Mouse (Mus musculus): ENCODE data around the gene Kcnn1.

DNA sequence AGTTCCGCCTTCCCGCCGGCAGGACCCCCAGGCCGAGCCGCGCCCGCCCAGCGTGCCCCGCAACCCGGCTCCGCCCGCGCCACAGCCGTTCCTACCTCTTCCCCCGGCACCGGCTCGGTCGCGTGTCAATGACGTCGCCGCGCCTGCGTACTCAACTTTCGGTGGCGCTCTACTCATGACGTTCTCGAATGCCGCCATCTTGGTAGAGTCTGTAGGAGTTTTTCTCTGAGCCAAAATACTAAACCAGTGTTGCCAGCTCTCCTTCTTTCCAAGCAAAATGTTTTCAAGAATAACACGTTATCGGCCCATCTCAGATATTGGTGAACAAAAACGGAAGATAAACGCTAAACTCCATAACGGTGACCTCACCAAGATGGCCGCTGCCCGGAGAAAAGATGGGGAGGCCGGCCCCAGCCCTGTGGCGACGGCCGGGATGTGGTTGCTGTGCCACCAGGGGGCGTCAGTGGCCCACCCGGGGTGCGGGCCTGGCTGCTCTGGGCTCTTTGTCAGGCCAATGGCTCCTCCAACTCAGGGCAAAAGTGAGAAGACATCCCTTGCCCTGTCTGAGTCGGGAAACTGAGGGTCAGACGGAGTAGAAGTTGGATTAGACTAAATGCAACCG lies 10.4 kb upstream of the Kcnn1 start, which contains the start of gene Ccdc124:
- TF ChIP-seq CTCF (IDR thresholded peaks at IDR 0.05; ENCODE audit: low read depth, low read length) (peak; percentile 85), POLR2A (IDR thresholded peaks at IDR 0.05; ENCODE audit: insufficient read depth, low read length) (no peak)
